Mouse (Mus musculus) MEL (cell line): ENCODE results near the gene Dpf3. TPM values are rescaled to one million over a fixed set of nuclear protein-coding genes. Genes with fewer than 3 reads are reported as not detected.

Source experiments
- DNase-seq: peaks from one replicate; pipeline ENCODE4 v3.0.0; 2011; ENCODE audit warnings: low read depth, low spot score
- H3K27ac ChIP-seq: 2 replicates; pipeline ENCODE4 v1.5.1; 2012; ENCODE audit warnings: low read depth, mild to moderate bottlenecking, control low read depth, low read length, moderate library complexity; ENCODE audit not compliant: control insufficient read depth
- H3K27me3 ChIP-seq, 2 experiments: fragments of 150-350 bp in 1 of 2; sonication (generic) in 1 of 2; 2 replicates each; pipeline ENCODE4 v1.6.1; 2012; ENCODE audit warnings: low read length in 2 of 2, mild to moderate bottlenecking in 2 of 2, improper control_type of control experiment in 1 of 2, moderate library complexity in 1 of 2; ENCODE audit not compliant: insufficient read depth in 2 of 2, control insufficient read depth in 1 of 2
- H3K36me3 ChIP-seq, 2 experiments: 2 replicates each; pipeline ENCODE4 v1.6.1; 2012 to 2014; ENCODE audit warnings: low read length in 2 of 2, improper control_type of control experiment in 1 of 2, inconsistent platforms in 1 of 2, mild to moderate bottlenecking in 1 of 2; ENCODE audit not compliant: insufficient read depth in 2 of 2, control insufficient read depth in 1 of 2
- H3K4me1 ChIP-seq, 2 experiments: fragments of 150-350 bp in 1 of 2; sonication (generic) in 1 of 2; 2 replicates each; pipeline ENCODE4 v1.6.1; 2012; ENCODE audit warnings: low read length in 2 of 2, improper control_type of control experiment in 1 of 2, mild to moderate bottlenecking in 1 of 2; ENCODE audit not compliant: insufficient read depth in 2 of 2, control insufficient read depth in 1 of 2
- H3K4me3 ChIP-seq, 2 experiments: fragments of 150-350 bp in 1 of 2; sonication (generic) in 1 of 2; 2 replicates each; pipeline ENCODE4 v1.5.1; 2012; ENCODE audit warnings: low read depth in 2 of 2, low read length in 2 of 2, mild to moderate bottlenecking in 2 of 2, moderate library complexity in 2 of 2, control low read depth in 1 of 2, improper control_type of control experiment in 1 of 2; ENCODE audit not compliant: control insufficient read depth in 1 of 2, insufficient read depth in 1 of 2
- H3K79me2 ChIP-seq: 2 replicates; pipeline ENCODE4 v1.6.1; 2012; ENCODE audit warnings: mild to moderate bottlenecking, low read length, moderate library complexity; ENCODE audit not compliant: control insufficient read depth, poor library complexity, insufficient read depth
- H3K9ac ChIP-seq: 2 replicates; pipeline ENCODE4 v1.6.1; 2012; ENCODE audit warnings: low read depth, mild to moderate bottlenecking, control low read depth, low read length, moderate library complexity; ENCODE audit not compliant: control insufficient read depth, poor library complexity, severe bottlenecking
- H3K9me3 ChIP-seq: fragments of 150-350 bp; sonication (generic); replicated peaks from 2 replicates; pipeline ENCODE4 v1.6.1; 2012; ENCODE audit warnings: mild to moderate bottlenecking, low read length, improper control_type of control experiment, moderate library complexity; ENCODE audit not compliant: insufficient read depth
- BHLHE40 ChIP-seq: IDR thresholded peaks from 2 replicates; pipeline ENCODE4 v1.6.1; 2012; ENCODE audit warnings: low read depth, mild to moderate bottlenecking, inconsistent platforms, low read length, improper control_type of control experiment, borderline replicate concordance
- CHD1 ChIP-seq: IDR thresholded peaks from 2 replicates; pipeline ENCODE4 v1.6.1; 2012; ENCODE audit warnings: low read depth, mild to moderate bottlenecking, inconsistent platforms, low read length, improper control_type of control experiment
- CTCF ChIP-seq, 3 experiments: IDR thresholded peaks in 2 of 3; conservative IDR thresholded peaks in 1 of 3; 2 replicates each; pipeline ENCODE4 v1.5.1; 2011 to 2012; ENCODE audit warnings: low read length in 3 of 3, low read depth in 2 of 3, mild to moderate bottlenecking in 2 of 3, improper control_type of control experiment in 1 of 3, inconsistent platforms in 1 of 3, mixed read lengths in 1 of 3, moderate library complexity in 1 of 3; ENCODE audit not compliant: control insufficient read depth in 1 of 3, insufficient read depth in 1 of 3, poor library complexity in 1 of 3, severe bottlenecking in 1 of 3
- EP300 ChIP-seq, 2 experiments: IDR thresholded peaks; 2 replicates each; pipeline ENCODE4 v1.6.1; 2011; ENCODE audit warnings: improper control_type of control experiment in 2 of 2, low read length in 2 of 2, low read depth in 1 of 2, mild to moderate bottlenecking in 1 of 2
- ETS1 ChIP-seq: IDR thresholded peaks from 2 replicates; pipeline ENCODE4 v1.6.1; 2012; ENCODE audit warnings: low read depth, mild to moderate bottlenecking, inconsistent platforms, low read length, improper control_type of control experiment, moderate library complexity
- GATA1 ChIP-seq: IDR thresholded peaks from 2 replicates; pipeline ENCODE4 v1.6.1; 2011; ENCODE audit warnings: low read depth, low read length, improper control_type of control experiment
- HCFC1 ChIP-seq: IDR thresholded peaks from 2 replicates; pipeline ENCODE4 v1.6.1; 2012; ENCODE audit warnings: low read depth, mild to moderate bottlenecking, inconsistent platforms, low read length, improper control_type of control experiment, moderate library complexity
- JUND ChIP-seq: IDR thresholded peaks from 2 replicates; pipeline ENCODE4 v1.6.1; 2011; ENCODE audit warnings: low read depth, mild to moderate bottlenecking, improper control_type of control experiment, low read length
- KAT2A ChIP-seq: conservative IDR thresholded peaks from 2 replicates; pipeline ENCODE4 v1.6.1; 2012; ENCODE audit warnings: low read depth, low read length, improper control_type of control experiment, inconsistent platforms
- MAFK ChIP-seq: IDR thresholded peaks from 2 replicates; pipeline ENCODE4 v1.6.1; 2011; ENCODE audit warnings: low read depth, mild to moderate bottlenecking, low read length, improper control_type of control experiment, borderline replicate concordance
- MAX ChIP-seq: IDR thresholded peaks from 2 replicates; pipeline ENCODE4 v1.6.1; 2011; ENCODE audit warnings: low read length, improper control_type of control experiment
- MEF2A ChIP-seq: IDR thresholded peaks from 2 replicates; pipeline ENCODE4 v1.6.1; 2014; ENCODE audit warnings: low read depth, mild to moderate bottlenecking, inconsistent platforms, low read length, improper control_type of control experiment; ENCODE audit not compliant: poor library complexity, insufficient replicate concordance, severe bottlenecking; ENCODE audit errors: extremely low read depth
- MXI1 ChIP-seq: IDR thresholded peaks from 2 replicates; pipeline ENCODE4 v1.6.1; 2011; ENCODE audit warnings: mild to moderate bottlenecking, low read depth, low read length, improper control_type of control experiment
- MYC ChIP-seq: IDR thresholded peaks from 2 replicates; pipeline ENCODE4 v1.6.1; 2011; ENCODE audit warnings: low read depth, mild to moderate bottlenecking, low read length, improper control_type of control experiment, moderate library complexity
- POLR2A ChIP-seq, 2 experiments: IDR thresholded peaks; 2 replicates each; pipeline ENCODE4 v1.6.1; 2011 to 2012; ENCODE audit warnings: low read length in 2 of 2, mild to moderate bottlenecking in 2 of 2, control low read depth in 1 of 2, improper control_type of control experiment in 1 of 2, low read depth in 1 of 2, moderate library complexity in 1 of 2; ENCODE audit not compliant: control insufficient read depth in 1 of 2, insufficient read depth in 1 of 2, poor library complexity in 1 of 2
- POLR2AphosphoS2 ChIP-seq: IDR thresholded peaks from 2 replicates; pipeline ENCODE4 v1.6.1; 2011; ENCODE audit warnings: low read length, improper control_type of control experiment
- POLR2AphosphoS5 ChIP-seq: IDR thresholded peaks from 2 replicates; pipeline ENCODE4 v1.6.1; 2012; ENCODE audit warnings: low read depth, borderline replicate concordance, mild to moderate bottlenecking, inconsistent platforms, low read length, moderate library complexity, mixed read lengths
- RAD21 ChIP-seq: IDR thresholded peaks from 2 replicates; pipeline ENCODE4 v1.6.1; 2011; ENCODE audit warnings: mild to moderate bottlenecking, low read depth, low read length, improper control_type of control experiment
- SIN3A ChIP-seq: IDR thresholded peaks from 2 replicates; pipeline ENCODE4 v1.6.1; 2012; ENCODE audit warnings: low read length, improper control_type of control experiment, inconsistent platforms
- SMC3 ChIP-seq: IDR thresholded peaks from 2 replicates; pipeline ENCODE4 v1.6.1; 2011; ENCODE audit warnings: low read depth, low read length, improper control_type of control experiment
- TAL1 ChIP-seq: IDR thresholded peaks from 2 replicates; pipeline ENCODE4 v1.6.1; 2012; ENCODE audit warnings: mild to moderate bottlenecking, inconsistent platforms, low read length, moderate library complexity, mixed read lengths
- TCF12 ChIP-seq: IDR thresholded peaks from 2 replicates; pipeline ENCODE4 v1.6.1; 2014; ENCODE audit warnings: low read depth, mild to moderate bottlenecking, inconsistent platforms, low read length, improper control_type of control experiment, moderate library complexity
- UBTF ChIP-seq: IDR thresholded peaks from 2 replicates; pipeline ENCODE4 v1.6.1; 2012; ENCODE audit warnings: low read depth, mild to moderate bottlenecking, inconsistent platforms, low read length, improper control_type of control experiment, moderate library complexity, borderline replicate concordance; ENCODE audit not compliant: insufficient read depth
- USF1 ChIP-seq: IDR thresholded peaks from 2 replicates; pipeline ENCODE4 v1.6.1; 2014; ENCODE audit warnings: low read depth, mild to moderate bottlenecking, inconsistent platforms, low read length, improper control_type of control experiment, moderate library complexity
- ZKSCAN1 ChIP-seq: IDR thresholded peaks from 2 replicates; pipeline ENCODE4 v1.6.1; 2012; ENCODE audit warnings: low read depth, mild to moderate bottlenecking, inconsistent platforms, low read length, improper control_type of control experiment, moderate library complexity
- ZMIZ1 ChIP-seq: IDR thresholded peaks from 2 replicates; pipeline ENCODE4 v1.6.1; 2012; ENCODE audit warnings: low read depth, mild to moderate bottlenecking, inconsistent platforms, low read length, improper control_type of control experiment, moderate library complexity
- polyA plus RNA-seq, 2 experiments: library from polyadenylated mRNA; stranded (reverse) in 1 of 2; unstranded in 1 of 2; fragments of >175 nt in 1 of 2; fragments of >200 nt in 1 of 2; gene quantifications; 2 replicates each; pipeline versions ENCODE4 v1.2.1 to v1.2.4; 2012; ENCODE audit warnings: low replicate concordance in 2 of 2, low read depth in 1 of 2; ENCODE audit not compliant: insufficient read length in 2 of 2, insufficient read depth in 1 of 2, missing spikeins in 1 of 2
- total RNA-seq: library from RNA; depleted of rRNA; stranded (reverse); fragments of 300-350 nt; gene quantifications from 2 replicates; pipeline ENCODE4 v1.2.3, GENCODE M21; 2012

Gene Dpf3
- total and polyA plus RNA-seq, 3 experiments = 4.2 to 6.8 TPM; not detected in 1

DNA sequence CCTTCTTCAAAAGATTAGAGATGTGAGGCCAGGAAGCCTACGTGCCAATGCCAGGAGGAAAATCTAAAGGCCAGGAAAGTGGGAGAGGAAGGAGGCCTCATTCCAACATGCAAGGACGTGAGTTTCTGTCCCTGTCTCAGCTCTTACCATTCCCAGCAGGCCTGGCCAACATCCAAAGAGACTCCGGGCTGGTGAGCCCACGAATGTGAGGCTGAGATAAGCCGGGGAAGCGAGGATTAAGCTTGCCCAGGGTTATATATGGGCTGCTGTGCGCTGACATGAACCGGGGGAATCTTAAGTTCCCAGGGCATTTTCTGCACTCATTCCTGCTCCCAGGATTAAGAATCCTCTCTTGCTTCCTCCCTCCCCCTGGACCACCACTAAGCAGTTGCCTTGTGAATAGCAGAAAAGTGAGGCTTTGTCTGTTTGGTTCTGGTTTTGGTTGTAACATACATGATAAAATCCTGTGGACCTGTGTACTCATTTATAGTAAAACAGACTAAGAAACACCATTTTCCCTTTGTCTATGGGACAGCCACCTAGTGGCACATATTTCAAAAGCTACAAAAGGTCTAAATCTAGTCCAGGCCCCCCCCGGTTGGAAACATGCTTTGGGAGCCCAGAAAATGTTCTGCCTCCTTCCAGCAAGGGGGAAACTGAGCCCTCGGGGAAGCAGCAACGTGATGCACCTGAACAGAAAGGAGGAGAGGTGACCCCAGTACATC, 62.6 kb downstream of the Dpf3 start (continued):
- TF ChIP-seq UBTF (no peak), JUND (no peak), MAFK (no peak), MYC (no peak), MEF2A (no peak), CHD1 (no peak), MXI1 (peak; percentile 25; the same call in 1 of the 2 replicates), TAL1 (peak; percentile 75), EP300 (IDR thresholded peaks at IDR 0.05; ENCODE audit: low read depth in 1 of 2, low read length in 2 of 2) (peak; percentile 59 to 72), ZMIZ1 (no peak), BHLHE40 (no peak), MAX (peak; percentile 25; the same call in 1 of the 2 replicates), POLR2AphosphoS2 (no peak), HCFC1 (no peak), ZKSCAN1 (no peak), USF1 (no peak), POLR2AphosphoS5 (no peak), POLR2A (IDR thresholded peaks at IDR 0.05; ENCODE audit: control insufficient read depth in 1 of 2, insufficient read depth in 1 of 2, low read depth in 1 of 2, low read length in 2 of 2, poor library complexity in 1 of 2) (no peak), SIN3A (no peak), GATA1 (peak; percentile 72), KAT2A (no peak), TCF12 (peak; percentile 77), ETS1 (peak; percentile 55; the same call in 1 of the 2 replicates)
- TF ChIP-seq, all 39 proteins: peak for 9

DNA sequence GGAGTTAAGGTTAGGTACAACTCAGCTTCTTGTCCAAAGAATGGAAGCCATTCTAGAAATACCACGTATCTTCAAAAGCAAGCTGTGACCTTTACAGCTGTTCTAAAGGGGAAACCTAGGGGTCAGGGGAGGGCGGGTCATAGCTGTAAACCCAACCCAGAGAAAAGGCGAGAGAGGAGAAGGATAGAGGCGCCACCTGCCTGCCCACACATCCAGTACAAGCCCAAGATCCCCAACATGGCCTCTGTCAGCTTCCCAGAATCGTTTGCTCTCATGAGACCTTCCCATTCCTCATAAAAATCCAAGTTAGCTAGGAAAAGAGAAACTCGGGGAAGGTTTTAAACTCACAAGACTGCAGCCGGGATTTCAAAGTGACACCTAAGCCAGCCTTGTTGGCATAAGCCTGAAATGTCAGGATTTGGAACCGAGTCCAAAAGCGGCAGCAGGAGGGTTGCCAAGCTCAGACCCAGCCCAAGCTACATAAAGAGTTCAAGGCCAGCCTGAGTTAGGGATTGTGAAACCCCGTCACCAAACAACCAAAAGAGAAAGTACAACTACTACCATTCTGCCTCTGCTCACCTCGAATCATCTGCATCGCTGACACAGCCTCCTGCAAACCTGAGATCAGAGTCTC, 63.3 kb downstream of the Dpf3 start:
- no peaks in the 10 kb centered on the region for H3K9me3 ChIP-seq
- peaks cover 0 to 17% of the 10 kb centered on the region in 2 experiments; a peak in 2 of 4 replicates for H3K36me3 ChIP-seq
- no peaks in the 10 kb centered on the region for H3K79me2 ChIP-seq
- no peak overlapping the region for H3K27ac ChIP-seq
- no peaks in the 10 kb centered on the region for H3K27me3 ChIP-seq
- TF ChIP-seq RAD21 = peak; percentile 14
- peak in 2 of 3 experiments; percentile 17 to 33; a peak in 3 of 6 replicates for TF ChIP-seq CTCF (IDR thresholded peaks at IDR 0.05 in 2 of 3, conservative IDR thresholded peaks at IDR 0.05 in 1 of 3; ENCODE audit: control insufficient read depth in 1 of 3, insufficient read depth in 1 of 3, low read depth in 2 of 3, low read length in 3 of 3, poor library complexity in 1 of 3, severe bottlenecking in 1 of 3)
- no peak for TF ChIP-seq POLR2A (IDR thresholded peaks at IDR 0.05; ENCODE audit: control insufficient read depth in 1 of 2, insufficient read depth in 1 of 2, low read depth in 1 of 2, low read length in 2 of 2, poor library complexity in 1 of 2)
- TF ChIP-seq SMC3 = 0 out of 2 replicates have a peak, but pooled peaks have one; percentile 12
- no peak for TF ChIP-seq MAFK
- TF ChIP-seq MXI1 = no peak
- H3K4me1 ChIP-seq = peaks cover 7 to 38% of the 10 kb centered on the region in 2 experiments
- no peak overlapping the region for H3K9ac ChIP-seq
- peak overlapping the region; percentile 33 to 58 for H3K4me3 ChIP-seq
- DNase-seq = no peak
